Mouse (Mus musculus): ENCODE results near the gene Gm10974.

DNA sequence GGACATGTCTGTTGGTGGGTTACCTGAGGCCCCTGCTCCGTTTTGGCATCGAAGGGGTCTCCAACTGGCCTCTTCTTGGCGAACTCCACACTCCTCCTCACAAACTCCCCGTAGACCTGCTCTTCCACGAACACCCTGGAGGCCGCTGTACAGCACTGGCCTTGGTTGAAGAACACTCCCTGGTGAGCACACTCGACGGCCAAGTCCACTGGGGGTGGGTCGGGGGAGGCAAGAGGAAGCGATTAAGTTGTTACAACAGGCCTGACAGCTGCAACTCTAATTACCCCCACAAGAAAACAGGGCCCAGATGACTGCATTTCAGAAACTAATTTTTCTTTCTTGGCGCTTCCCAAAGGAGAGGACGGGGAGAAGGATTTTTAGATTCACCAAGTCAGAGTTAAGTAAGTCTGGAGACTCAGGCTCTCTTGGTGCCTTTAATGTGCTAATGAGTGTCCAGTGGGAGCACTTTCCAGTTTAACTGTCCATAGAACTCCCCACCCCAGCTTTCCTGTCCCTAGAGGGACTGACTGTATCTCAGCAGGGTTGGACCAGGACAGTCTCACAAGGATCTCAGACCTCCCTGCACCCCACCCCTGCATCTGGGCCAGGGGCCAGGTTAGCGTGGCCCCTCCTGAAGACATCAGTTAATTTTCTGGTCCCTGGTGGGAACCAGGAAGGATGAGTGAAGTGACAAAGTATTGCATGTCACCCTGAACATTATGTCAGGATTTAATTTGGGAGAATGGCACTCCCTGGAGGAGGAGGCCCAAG is 40.4 kb downstream of the Gm10974 start:
- TF ChIP-seq CTCF (IDR thresholded peaks at IDR 0.05 in 2 of 3, conservative IDR thresholded peaks at IDR 0.05 in 1 of 3; ENCODE audit: control insufficient read depth in 1 of 3, insufficient read depth in 1 of 3, low read depth in 2 of 3, low read length in 3 of 3, poor library complexity in 1 of 3, severe bottlenecking in 1 of 3) = no peak
- TF ChIP-seq NRF1 (IDR thresholded peaks at IDR 0.05; ENCODE audit: insufficient read depth, low read depth, low read length, poor library complexity, severe bottlenecking) = no peak

All from MEL (cell line).